Mouse (Mus musculus): ENCODE data around the gene Lrp6.

DNA sequence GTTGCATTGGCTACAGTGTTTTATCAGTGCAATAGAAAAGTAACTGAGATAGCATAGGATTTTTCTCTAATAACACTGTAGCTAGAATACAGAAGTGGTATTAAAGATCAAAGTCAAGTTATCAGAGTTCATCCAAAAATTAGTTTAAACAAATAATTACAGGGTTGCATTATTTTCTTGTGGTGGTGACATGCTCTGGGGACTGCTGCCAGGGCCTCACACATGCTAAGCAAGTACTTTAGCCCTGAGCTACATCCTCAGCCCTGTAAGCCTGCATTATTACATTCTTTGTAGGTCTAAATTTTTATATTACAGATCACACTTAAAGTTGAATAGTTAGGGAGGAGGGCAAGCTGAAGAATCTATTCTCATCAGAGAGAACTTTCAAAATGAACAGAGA, 68.2 kb downstream of the Lrp6 start:
- TF ChIP-seq CTCF (IDR thresholded peaks at IDR 0.05; ENCODE audit: low read depth) (no peak), EP300 (IDR thresholded peaks at IDR 0.05; ENCODE audit: low read depth) (no peak)
